Mouse (Mus musculus) lung, postnatal 10 days (tissue): Measurements from ENCODE around the gene Gm3543.
"Not testable (repeated sequence)": the region's sequence is repeated elsewhere in the genome, so short reads cannot be mapped to it uniquely, and the experiment has no call there.

Source experiments
- DNase-seq: peaks from one replicate; pipeline ENCODE4 v3.0.0; 2021

Gm3543 gene

GRCm38 (mm10) chr14:41983225-41983624 is at the start of gene Gm3543:
TSS of gene Gm3543 (minus strand) at chr14:41983325.
- not testable (repeated sequence) for DNase-seq

DNA sequence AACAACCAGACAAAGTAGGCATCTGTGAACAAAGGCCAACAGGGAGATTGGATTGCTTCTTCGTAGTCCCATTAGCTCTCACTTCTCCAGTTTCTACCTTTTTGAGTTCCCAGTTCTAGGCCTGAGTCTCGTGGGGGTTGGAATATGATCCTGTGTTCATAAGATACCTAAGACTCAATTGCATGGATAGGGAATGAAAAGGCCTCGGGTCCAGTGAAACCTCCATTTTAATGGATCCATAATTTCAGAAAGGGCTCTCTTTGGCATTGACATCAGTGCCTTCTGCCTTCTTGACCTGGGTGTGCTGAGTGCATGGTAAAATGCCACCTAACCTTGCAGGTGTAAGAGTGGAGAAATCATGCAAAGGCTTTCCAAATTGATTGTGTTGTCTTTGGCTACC is 14.5 kb downstream of the Gm3543 start:
- not testable (repeated sequence) for DNase-seq

DNA sequence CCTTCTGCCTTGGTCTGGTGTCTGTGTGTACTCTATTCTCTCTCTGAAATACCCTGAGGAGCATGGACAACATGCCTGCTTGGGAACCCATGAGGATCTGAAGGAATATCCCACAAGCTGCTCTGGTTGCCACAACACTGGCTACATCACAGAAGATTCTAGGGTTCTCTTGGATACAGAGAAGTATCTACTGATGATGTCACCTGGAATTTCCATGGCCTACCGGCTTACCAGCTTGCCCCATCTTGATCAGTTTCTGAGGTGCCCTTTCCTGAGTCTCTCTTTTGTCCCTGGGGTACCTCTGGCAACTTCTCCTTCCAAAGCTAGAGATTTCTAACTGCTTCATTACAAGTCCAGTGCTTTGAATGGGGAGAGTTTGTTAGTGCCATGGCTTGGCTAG is 15.3 kb downstream of the Gm3543 start, which contains the start of gene Gm6401:
Gene Gm6401, minus strand, starts transcription at position 101 of the 400 bp plus-strand sequence.
- not testable (repeated sequence) for DNase-seq

GRCm38 (mm10) chr14:41964095-41964494 is 19.0 kb downstream of the Gm3543 start:
- not testable (repeated sequence) for DNase-seq

DNA sequence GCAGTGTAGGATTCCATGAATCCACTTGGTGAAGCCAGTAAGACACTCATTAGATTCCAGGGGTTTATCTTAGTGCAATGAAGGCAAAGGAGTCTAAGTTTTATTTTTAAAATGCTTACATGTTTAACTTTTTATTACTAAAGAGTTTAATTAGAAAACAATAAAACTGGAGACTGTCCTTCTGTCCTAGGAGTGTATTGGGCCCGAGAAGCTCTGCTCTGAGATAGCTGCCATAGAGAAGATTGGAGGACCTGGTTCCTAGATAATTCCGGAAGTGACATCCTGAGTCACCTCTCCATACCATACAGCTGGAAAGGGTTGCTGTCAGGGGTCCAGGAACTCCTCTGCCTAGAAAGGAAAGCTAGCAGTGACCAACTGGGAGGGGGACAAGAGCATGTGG is 39.4 kb downstream of the Gm3543 start, which contains the start of gene 1700024B05Rik:
Gene 1700024B05Rik, plus strand, starts transcription at position 301 of the 400 bp plus-strand sequence.
- not testable (repeated sequence) for DNase-seq
